Mouse (Mus musculus): Measurements from ENCODE around the gene Gm45021. TPM values are rescaled to one million over a fixed set of nuclear protein-coding genes. Genes with fewer than 3 reads are reported as not detected.
"Not testable (repeated sequence)": the region's sequence is repeated elsewhere in the genome, so short reads cannot be mapped to it uniquely, and the experiment has no call there.

Gm45021 gene
- polyA plus RNA-seq, 1 experiment, result not detected

GRCm38 (mm10) chr6:48614756-48615155 lies 25.3 kb downstream of the Gm45021 start:
- no peak overlapping the region for H3K4me3 ChIP-seq (ENCODE audit: low read depth, low read length)
- no peak overlapping the region for H3K27ac ChIP-seq (ENCODE audit: insufficient read depth, low read length)
- H3K4me1 ChIP-seq (ENCODE audit: control insufficient read depth, insufficient read depth, low read length), result no peaks in the 10 kb centered on the region
- H3K27me3 ChIP-seq (ENCODE audit: control insufficient read depth, insufficient read depth, low read length, poor library complexity, severe bottlenecking), result no peaks in the 10 kb centered on the region
- no peak overlapping the region for H3K9ac ChIP-seq (ENCODE audit: low read depth, poor library complexity, severe bottlenecking)
- TF ChIP-seq POLR2A (IDR thresholded peaks at IDR 0.05; ENCODE audit: insufficient read depth, low read length) (no peak), CTCF (IDR thresholded peaks at IDR 0.05; ENCODE audit: low read depth, low read length) (no peak), EP300 (IDR thresholded peaks at IDR 0.05; ENCODE audit: insufficient read depth, low read depth, low read length) (no peak)
- H3K9me3 ChIP-seq (replicated peaks; ENCODE audit: control insufficient read depth, insufficient read depth, low read length, poor library complexity, severe bottlenecking), result no peaks in the 10 kb centered on the region
- H3K36me3 ChIP-seq (ENCODE audit: control insufficient read depth, insufficient read depth, low read length, poor library complexity, severe bottlenecking), result no peaks in the 10 kb centered on the region

DNA sequence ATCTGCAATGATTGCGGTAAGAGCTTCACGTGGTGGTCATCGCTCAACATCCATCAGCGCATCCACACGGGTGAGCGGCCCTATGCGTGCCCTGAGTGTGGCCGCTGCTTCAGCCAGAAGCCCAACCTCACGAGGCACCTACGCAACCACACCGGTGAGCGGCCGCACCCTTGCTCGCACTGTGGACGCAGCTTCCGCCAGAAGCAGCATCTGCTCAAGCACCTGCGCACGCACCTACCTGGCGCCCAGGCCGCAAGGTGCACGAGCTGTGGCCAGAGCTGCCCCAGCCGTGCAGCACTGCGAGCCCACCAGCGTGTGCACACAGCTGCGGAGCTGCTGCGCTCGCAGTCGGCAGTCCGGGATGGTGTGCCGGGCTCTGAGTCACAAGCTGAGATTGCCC lies 30.6 kb downstream of the Gm45021 start:
- Histone ChIP-seq H3K4me3 (ENCODE audit: low read depth, low read length) (peak overlapping the region; percentile 59), H3K4me1 (ENCODE audit: control insufficient read depth, insufficient read depth, low read length) (no peaks in the 10 kb centered on the region), H3K27me3 (ENCODE audit: control insufficient read depth, insufficient read depth, low read length, poor library complexity, severe bottlenecking) (no peaks in the 10 kb centered on the region), H3K27ac (ENCODE audit: insufficient read depth, low read length) (no peak overlapping the region), H3K36me3 (ENCODE audit: control insufficient read depth, insufficient read depth, low read length, poor library complexity, severe bottlenecking) (no peaks in the 10 kb centered on the region), H3K9ac (ENCODE audit: low read depth, poor library complexity, severe bottlenecking) (peak overlapping the region; percentile 27; the same call in 1 of the 2 replicates), H3K9me3 (replicated peaks; ENCODE audit: control insufficient read depth, insufficient read depth, low read length, poor library complexity, severe bottlenecking) (no peaks in the 10 kb centered on the region)
- TF ChIP-seq POLR2A (IDR thresholded peaks at IDR 0.05; ENCODE audit: insufficient read depth, low read length), result no peak
- no peak for TF ChIP-seq CTCF (IDR thresholded peaks at IDR 0.05; ENCODE audit: low read depth, low read length)
- no peak for TF ChIP-seq EP300 (IDR thresholded peaks at IDR 0.05; ENCODE audit: insufficient read depth, low read depth, low read length)

GRCm38 (mm10) chr6:48622186-48622843 lies 32.9 kb downstream of the Gm45021 start:
- H3K4me3 ChIP-seq (ENCODE audit: low read depth, low read length), result peak overlapping the region; percentile 76

DNA sequence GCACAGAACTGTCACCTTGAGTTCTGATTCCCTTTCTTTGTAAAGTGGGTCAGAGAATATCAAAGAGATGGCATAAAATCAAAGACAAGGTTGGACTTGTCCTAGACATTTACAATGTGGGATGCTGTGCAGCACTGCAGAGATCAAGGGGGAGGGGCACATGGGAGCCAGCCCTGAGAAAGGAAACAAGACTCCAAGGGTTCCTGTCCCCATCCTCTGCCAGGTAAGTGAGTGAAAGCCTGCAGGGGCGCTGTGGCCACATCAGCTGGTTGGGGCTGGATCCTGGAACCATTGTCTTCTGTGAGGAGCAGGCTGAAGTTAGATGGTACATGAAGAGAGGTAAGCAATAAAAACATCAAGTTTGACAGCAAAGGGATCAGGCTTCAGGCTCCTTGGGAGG lies 34.0 kb downstream of the Gm45021 start:
- Histone ChIP-seq H3K4me1 (ENCODE audit: control insufficient read depth, insufficient read depth, low read length) (no peaks in the 10 kb centered on the region), H3K27me3 (ENCODE audit: control insufficient read depth, insufficient read depth, low read length, poor library complexity, severe bottlenecking) (no peaks in the 10 kb centered on the region; the same call in none of the 2 replicates), H3K9me3 (replicated peaks; ENCODE audit: control insufficient read depth, insufficient read depth, low read length, poor library complexity, severe bottlenecking) (no peaks in the 10 kb centered on the region), H3K27ac (ENCODE audit: insufficient read depth, low read length) (no peak overlapping the region), H3K36me3 (ENCODE audit: control insufficient read depth, insufficient read depth, low read length, poor library complexity, severe bottlenecking) (no peaks in the 10 kb centered on the region), H3K4me3 (ENCODE audit: low read depth, low read length) (no peak overlapping the region), H3K9ac (ENCODE audit: low read depth, poor library complexity, severe bottlenecking) (no peak overlapping the region)
- TF ChIP-seq POLR2A (IDR thresholded peaks at IDR 0.05; ENCODE audit: insufficient read depth, low read length) (no peak), CTCF (IDR thresholded peaks at IDR 0.05; ENCODE audit: low read depth, low read length) (peak; percentile 31), EP300 (IDR thresholded peaks at IDR 0.05; ENCODE audit: insufficient read depth, low read depth, low read length) (no peak)

More at GRCm38 (mm10) chr6:48622186-48622843, 32.9 kb downstream of the Gm45021 start:
- H3K27ac ChIP-seq (ENCODE audit: insufficient read depth, low read length); H3K9me3 ChIP-seq (replicated peaks; ENCODE audit: control insufficient read depth, insufficient read depth, low read length, poor library complexity, severe bottlenecking); H3K9ac ChIP-seq (ENCODE audit: low read depth, poor library complexity, severe bottlenecking); H3K36me3 ChIP-seq (ENCODE audit: control insufficient read depth, insufficient read depth, low read length, poor library complexity, severe bottlenecking); H3K27me3 ChIP-seq (ENCODE audit: control insufficient read depth, insufficient read depth, low read length, poor library complexity, severe bottlenecking); H3K4me1 ChIP-seq (ENCODE audit: control insufficient read depth, insufficient read depth, low read length): not testable (repeated sequence)

GRCm38 (mm10) chr6:48626464-48626863 lies 37.1 kb downstream of the Gm45021 start, which contains the start of gene AI854703:
Gene AI854703, plus strand, starts transcription at chr6:48626764.
- Histone ChIP-seq H3K27ac (ENCODE audit: insufficient read depth, low read length) (no peak within 1 kb of the TSS), H3K9me3 (replicated peaks; ENCODE audit: control insufficient read depth, insufficient read depth, low read length, poor library complexity, severe bottlenecking) (no peaks in the 10 kb centered on the region), H3K4me3 (ENCODE audit: low read depth, low read length) (peak within 1 kb of the TSS; percentile 44), H3K36me3 (ENCODE audit: control insufficient read depth, insufficient read depth, low read length, poor library complexity, severe bottlenecking) (no peaks in the 10 kb centered on the region), H3K27me3 (ENCODE audit: control insufficient read depth, insufficient read depth, low read length, poor library complexity, severe bottlenecking) (no peaks in the 10 kb centered on the region; the same call in none of the 2 replicates), H3K9ac (ENCODE audit: low read depth, poor library complexity, severe bottlenecking) (peak within 1 kb of the TSS; percentile 32), H3K4me1 (ENCODE audit: control insufficient read depth, insufficient read depth, low read length) (no peaks in the 10 kb centered on the region)
- TF ChIP-seq CTCF (IDR thresholded peaks at IDR 0.05; ENCODE audit: low read depth, low read length), result no peak
- TF ChIP-seq POLR2A (IDR thresholded peaks at IDR 0.05; ENCODE audit: insufficient read depth, low read length), result no peak
- no peak for TF ChIP-seq EP300 (IDR thresholded peaks at IDR 0.05; ENCODE audit: insufficient read depth, low read depth, low read length)

- TF ChIP-seq EP300 (IDR thresholded peaks at IDR 0.05; ENCODE audit: insufficient read depth, low read depth, low read length), result no peak
- peak; percentile 21 for TF ChIP-seq CTCF (IDR thresholded peaks at IDR 0.05; ENCODE audit: low read depth, low read length)
- H3K27me3 ChIP-seq (ENCODE audit: control insufficient read depth, insufficient read depth, low read length, poor library complexity, severe bottlenecking), result no peaks in the 10 kb centered on the region; the same call in none of the 2 replicates
- H3K27ac ChIP-seq (ENCODE audit: insufficient read depth, low read length), result no peak overlapping the region
- H3K4me3 ChIP-seq (ENCODE audit: low read depth, low read length), result peak overlapping the region; percentile 44
- H3K36me3 ChIP-seq (ENCODE audit: control insufficient read depth, insufficient read depth, low read length, poor library complexity, severe bottlenecking), result no peaks in the 10 kb centered on the region
- H3K9me3 ChIP-seq (replicated peaks; ENCODE audit: control insufficient read depth, insufficient read depth, low read length, poor library complexity, severe bottlenecking), result no peaks in the 10 kb centered on the region
- no peaks in the 10 kb centered on the region for H3K4me1 ChIP-seq (ENCODE audit: control insufficient read depth, insufficient read depth, low read length)
- peak overlapping the region; percentile 32 for H3K9ac ChIP-seq (ENCODE audit: low read depth, poor library complexity, severe bottlenecking)
Observed at GRCm38 (mm10) chr6:48626984-48627383, 37.6 kb downstream of the Gm45021 start.

Measured in ES-Bruce4 (cell line).